Mouse (Mus musculus): ENCODE measurements at regions not wholly inside any gene's neighbourhood (a gene's known extent, or its start where the extent isn't known, plus 50 kb on each side); places are given as distances from the start of the nearest gene placed in this dataset.

DNA sequence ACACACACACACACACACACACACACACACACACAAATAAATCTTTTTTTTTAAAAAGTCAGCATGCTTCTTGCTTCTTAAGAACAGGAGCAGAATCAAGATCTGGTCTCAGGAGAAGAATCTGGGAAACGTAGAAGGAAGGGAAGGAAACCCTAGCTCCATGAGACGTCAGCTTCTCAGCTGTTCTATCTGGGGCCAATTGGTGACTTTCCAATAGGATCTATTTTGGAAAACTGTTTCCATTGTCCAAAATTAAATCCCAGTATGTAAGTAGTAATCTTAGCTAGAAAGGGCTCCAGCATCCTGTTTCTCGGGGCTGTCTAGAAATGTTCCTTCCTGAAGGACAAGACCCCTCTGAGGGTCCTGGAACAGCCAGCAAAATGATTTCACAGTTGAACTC is 76.6 kb downstream of the Dact1 start:
- TF ChIP-seq CTCF (IDR thresholded peaks at IDR 0.05; ENCODE audit: control insufficient read depth, insufficient read depth, insufficient replicate concordance, low read depth, low read length) (no peak), POLR2A (IDR thresholded peaks at IDR 0.05; ENCODE audit: control insufficient read depth, low read depth, low read length) (no peak)
- Histone ChIP-seq H3K36me3 (ENCODE audit: control insufficient read depth, insufficient read depth, low read length) (no peaks in the 10 kb centered on the region), H3K4me1 (ENCODE audit: control insufficient read depth, insufficient read depth, low read length) (no peaks in the 10 kb centered on the region), H3K27me3 (ENCODE audit: control insufficient read depth, insufficient read depth, low read length) (no peaks in the 10 kb centered on the region), H3K4me3 (ENCODE audit: control insufficient read depth, low read depth, low read length) (no peak overlapping the region), H3K27ac (ENCODE audit: control insufficient read depth, insufficient read depth, low read depth, low read length) (no peak overlapping the region)

DNA sequence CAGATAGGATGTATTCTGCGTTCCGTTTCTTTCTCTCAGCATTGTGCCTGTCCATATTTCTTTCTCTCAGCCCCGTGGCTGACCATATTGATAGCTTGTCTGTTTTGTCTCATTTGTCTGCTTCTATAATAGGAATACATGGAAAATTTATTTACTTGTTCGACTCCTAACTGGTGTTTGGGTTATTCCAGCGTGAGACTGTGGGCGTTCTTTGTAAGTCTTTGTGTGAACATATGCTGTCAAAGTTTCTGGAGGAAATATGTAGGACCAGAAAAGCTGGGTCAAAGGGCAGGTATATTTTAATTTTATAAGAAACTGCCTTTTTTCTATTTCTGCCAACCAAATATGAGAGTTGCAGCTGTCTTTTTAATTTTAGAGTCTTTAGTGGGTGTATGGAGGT is 81.8 kb downstream of the Dact1 start:
- H3K27me3 ChIP-seq (ENCODE audit: control insufficient read depth, insufficient read depth, low read length): no peaks in the 10 kb centered on the region
- no peaks in the 10 kb centered on the region for H3K4me1 ChIP-seq (ENCODE audit: control insufficient read depth, insufficient read depth, low read length)
- H3K27ac ChIP-seq (ENCODE audit: control insufficient read depth, insufficient read depth, low read depth, low read length): no peak overlapping the region
- H3K36me3 ChIP-seq (ENCODE audit: control insufficient read depth, insufficient read depth, low read length): no peaks in the 10 kb centered on the region
- no peak overlapping the region for H3K4me3 ChIP-seq (ENCODE audit: control insufficient read depth, low read depth, low read length)
- no peak for TF ChIP-seq POLR2A (IDR thresholded peaks at IDR 0.05; ENCODE audit: control insufficient read depth, low read depth, low read length)
- TF ChIP-seq CTCF (IDR thresholded peaks at IDR 0.05; ENCODE audit: control insufficient read depth, insufficient read depth, insufficient replicate concordance, low read depth, low read length): no peak

DNA sequence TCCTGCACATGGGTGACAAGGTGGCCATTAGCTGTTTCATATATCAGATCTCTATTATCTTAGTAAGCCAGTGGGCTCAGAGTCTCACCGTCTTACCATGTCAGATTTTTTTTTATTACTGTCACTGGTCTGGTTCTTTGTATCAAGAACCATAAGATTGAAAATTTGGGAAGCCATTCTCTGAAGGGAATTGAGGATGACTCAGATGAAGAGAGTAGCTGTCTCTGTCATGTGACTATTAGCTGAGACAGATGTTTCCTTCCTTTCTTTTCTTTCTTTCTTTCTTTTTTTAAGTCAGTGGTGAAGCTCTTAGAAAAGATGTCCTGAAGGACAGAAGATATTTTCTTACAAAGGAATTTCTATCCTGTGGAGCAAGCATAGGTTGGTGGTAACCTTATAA is 84.1 kb downstream of the Dact1 start:
- TF ChIP-seq POLR2A (IDR thresholded peaks at IDR 0.05; ENCODE audit: control insufficient read depth, low read depth, low read length) (no peak), CTCF (IDR thresholded peaks at IDR 0.05; ENCODE audit: control insufficient read depth, insufficient read depth, insufficient replicate concordance, low read depth, low read length) (no peak)
- no peaks in the 10 kb centered on the region for H3K27me3 ChIP-seq (ENCODE audit: control insufficient read depth, insufficient read depth, low read length)
- H3K4me1 ChIP-seq (ENCODE audit: control insufficient read depth, insufficient read depth, low read length): no peaks in the 10 kb centered on the region
- H3K4me3 ChIP-seq (ENCODE audit: control insufficient read depth, low read depth, low read length): no peak overlapping the region
- H3K27ac ChIP-seq (ENCODE audit: control insufficient read depth, insufficient read depth, low read depth, low read length): no peak overlapping the region
- no peaks in the 10 kb centered on the region for H3K36me3 ChIP-seq (ENCODE audit: control insufficient read depth, insufficient read depth, low read length)

DNA sequence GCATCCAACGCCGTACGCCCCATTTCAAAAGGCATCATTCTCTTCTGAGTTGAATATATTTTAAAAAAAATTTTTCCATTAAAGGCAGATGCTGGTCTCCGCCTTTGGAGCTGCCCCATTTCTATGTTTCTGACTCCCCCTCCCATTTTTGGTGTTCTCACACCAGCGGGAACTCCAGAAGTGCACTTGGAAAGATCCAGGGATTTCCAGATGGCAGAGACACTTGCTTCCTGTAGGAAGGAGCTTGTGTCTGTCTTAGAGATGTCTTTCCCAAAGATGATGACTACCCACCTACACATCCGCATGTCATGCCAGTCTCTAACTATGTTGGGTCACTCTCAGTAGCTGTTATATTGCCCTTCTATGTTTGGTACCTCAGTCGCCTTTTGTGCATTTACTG is 87.8 kb downstream of the Dact1 start:
- H3K27me3 ChIP-seq (ENCODE audit: control insufficient read depth, insufficient read depth, low read length): no peaks in the 10 kb centered on the region
- TF ChIP-seq CTCF (IDR thresholded peaks at IDR 0.05; ENCODE audit: control insufficient read depth, insufficient read depth, insufficient replicate concordance, low read depth, low read length): no peak
- TF ChIP-seq POLR2A (IDR thresholded peaks at IDR 0.05; ENCODE audit: control insufficient read depth, low read depth, low read length): no peak
- H3K27ac ChIP-seq (ENCODE audit: control insufficient read depth, insufficient read depth, low read depth, low read length): no peak overlapping the region
- no peaks in the 10 kb centered on the region for H3K4me1 ChIP-seq (ENCODE audit: control insufficient read depth, insufficient read depth, low read length)
- H3K4me3 ChIP-seq (ENCODE audit: control insufficient read depth, low read depth, low read length): no peak overlapping the region
- no peaks in the 10 kb centered on the region for H3K36me3 ChIP-seq (ENCODE audit: control insufficient read depth, insufficient read depth, low read length)

DNA sequence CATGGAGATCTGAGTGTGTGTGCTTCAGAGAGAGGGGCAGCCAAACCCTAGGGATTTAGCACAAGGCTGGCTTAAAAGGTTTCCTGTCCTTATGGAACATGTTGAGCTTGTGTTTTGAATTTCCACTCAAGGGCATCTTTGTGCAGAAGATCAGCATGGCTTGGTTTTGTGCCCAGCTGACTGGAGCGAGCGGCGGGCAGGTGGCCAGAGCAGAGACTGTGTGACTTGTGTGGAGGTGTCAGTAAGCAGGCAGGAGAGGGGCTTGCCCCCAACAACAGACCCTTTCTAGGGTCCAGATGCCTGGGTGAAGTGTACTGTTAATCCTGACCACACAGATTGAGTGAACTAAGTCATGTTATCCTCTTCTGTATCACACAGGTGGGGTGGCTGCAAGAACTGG is 89.0 kb downstream of the Dact1 start:
- no peaks in the 10 kb centered on the region for H3K36me3 ChIP-seq (ENCODE audit: control insufficient read depth, insufficient read depth, low read length)
- no peak overlapping the region for H3K4me3 ChIP-seq (ENCODE audit: control insufficient read depth, low read depth, low read length)
- TF ChIP-seq POLR2A (IDR thresholded peaks at IDR 0.05; ENCODE audit: control insufficient read depth, low read depth, low read length) (no peak), CTCF (IDR thresholded peaks at IDR 0.05; ENCODE audit: control insufficient read depth, insufficient read depth, insufficient replicate concordance, low read depth, low read length) (no peak)
- no peaks in the 10 kb centered on the region for H3K27me3 ChIP-seq (ENCODE audit: control insufficient read depth, insufficient read depth, low read length)
- no peak overlapping the region for H3K27ac ChIP-seq (ENCODE audit: control insufficient read depth, insufficient read depth, low read depth, low read length)
- no peaks in the 10 kb centered on the region for H3K4me1 ChIP-seq (ENCODE audit: control insufficient read depth, insufficient read depth, low read length)

DNA sequence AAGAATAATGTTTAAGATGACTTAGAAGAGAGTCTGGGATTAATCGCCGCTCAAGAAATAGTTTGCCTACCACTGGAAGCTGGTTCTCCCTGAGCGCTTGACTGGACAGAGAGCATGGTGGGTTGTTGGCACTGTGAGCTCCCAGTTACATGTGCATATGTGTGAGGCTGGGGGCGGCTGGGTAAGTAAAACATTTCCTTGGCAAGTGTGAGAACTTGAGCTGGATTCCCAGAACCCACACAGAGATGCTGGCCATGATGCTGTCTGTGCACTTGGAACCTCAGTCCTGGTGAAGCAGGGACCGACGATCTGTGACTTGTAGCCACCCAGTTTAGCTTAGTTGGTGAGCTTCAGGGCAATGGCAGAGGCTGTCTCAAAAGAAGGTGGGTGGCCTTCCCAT is 90.5 kb downstream of the Dact1 start:
- no peak overlapping the region for H3K4me3 ChIP-seq (ENCODE audit: control insufficient read depth, low read depth, low read length)
- H3K36me3 ChIP-seq (ENCODE audit: control insufficient read depth, insufficient read depth, low read length): no peaks in the 10 kb centered on the region
- no peak overlapping the region for H3K27ac ChIP-seq (ENCODE audit: control insufficient read depth, insufficient read depth, low read depth, low read length)
- H3K4me1 ChIP-seq (ENCODE audit: control insufficient read depth, insufficient read depth, low read length): no peaks in the 10 kb centered on the region
- H3K27me3 ChIP-seq (ENCODE audit: control insufficient read depth, insufficient read depth, low read length): no peaks in the 10 kb centered on the region
- no peak for TF ChIP-seq POLR2A (IDR thresholded peaks at IDR 0.05; ENCODE audit: control insufficient read depth, low read depth, low read length)
- no peak for TF ChIP-seq CTCF (IDR thresholded peaks at IDR 0.05; ENCODE audit: control insufficient read depth, insufficient read depth, insufficient replicate concordance, low read depth, low read length)

DNA sequence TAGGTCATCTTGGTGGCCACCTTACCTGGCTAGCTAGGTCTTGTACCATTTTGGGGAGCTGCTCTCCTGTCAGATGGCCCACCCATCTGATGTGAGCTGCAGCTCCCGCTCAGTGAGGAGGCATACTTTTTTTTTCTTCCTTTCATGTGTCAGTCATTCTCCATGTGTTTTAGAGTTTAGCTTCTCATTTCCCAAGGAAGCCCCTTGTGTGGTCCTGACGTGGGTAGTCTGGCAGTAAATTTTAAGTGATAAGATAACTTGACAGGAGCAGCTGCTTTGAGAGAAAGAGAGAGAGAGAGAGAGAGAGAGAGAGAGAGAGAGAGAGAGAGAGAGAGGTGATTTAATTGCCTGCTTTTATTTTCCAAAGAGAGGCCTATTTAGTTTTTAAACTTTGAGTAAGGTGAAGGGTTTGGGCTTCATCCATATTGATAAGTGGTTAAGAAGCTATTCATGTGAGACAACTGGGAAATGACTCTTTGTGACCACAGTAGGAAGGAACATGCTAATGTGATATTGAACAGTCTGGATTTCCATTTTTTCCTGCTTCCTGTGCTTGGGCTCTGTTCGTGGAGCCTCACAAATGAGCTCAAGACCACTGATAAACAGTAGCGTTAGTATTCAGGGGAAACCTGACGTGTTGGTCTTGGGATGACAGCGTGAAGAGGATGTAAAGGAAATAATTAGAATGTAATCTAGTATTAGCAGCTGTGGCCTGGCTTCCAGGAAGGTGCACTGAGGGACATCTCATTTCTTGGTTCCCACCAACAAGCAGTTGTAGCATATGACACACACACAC is 92.1 kb downstream of the Dact1 start:
- Histone ChIP-seq H3K4me3 (ENCODE audit: control insufficient read depth, low read depth, low read length) (no peak overlapping the region), H3K36me3 (ENCODE audit: control insufficient read depth, insufficient read depth, low read length) (no peaks in the 10 kb centered on the region), H3K27me3 (ENCODE audit: control insufficient read depth, insufficient read depth, low read length) (no peaks in the 10 kb centered on the region), H3K27ac (ENCODE audit: control insufficient read depth, insufficient read depth, low read depth, low read length) (no peak overlapping the region), H3K4me1 (ENCODE audit: control insufficient read depth, insufficient read depth, low read length) (no peaks in the 10 kb centered on the region)
- no peak for TF ChIP-seq POLR2A (IDR thresholded peaks at IDR 0.05; ENCODE audit: control insufficient read depth, low read depth, low read length)
- no peak for TF ChIP-seq CTCF (IDR thresholded peaks at IDR 0.05; ENCODE audit: control insufficient read depth, insufficient read depth, insufficient replicate concordance, low read depth, low read length)
